Mouse (Mus musculus): ENCODE results near the gene Timp3.

DNA sequence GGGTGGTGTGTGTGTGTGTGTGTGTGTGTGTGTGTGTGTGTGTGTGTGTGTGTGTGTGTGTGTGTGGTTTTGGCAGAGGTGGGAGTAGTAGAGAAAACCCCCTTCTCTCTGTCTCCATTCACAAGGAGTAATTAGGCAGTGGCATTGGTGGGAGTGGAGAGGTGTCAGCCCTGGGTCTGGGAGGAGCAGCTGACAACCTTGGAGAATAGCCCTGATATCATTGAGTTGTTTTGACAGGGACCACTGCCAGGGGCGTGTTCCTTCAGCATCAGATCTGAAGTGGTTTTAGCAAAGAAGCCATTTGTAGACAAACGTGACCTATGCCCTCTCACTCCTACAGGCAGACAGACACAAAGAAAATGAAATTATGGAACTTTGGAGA, 3.3 kb downstream of the Timp3 start:
- no peak for TF ChIP-seq UBTF (IDR thresholded peaks at IDR 0.05; ENCODE audit: borderline replicate concordance, insufficient read depth, low read depth, low read length)
- TF ChIP-seq CTCF (IDR thresholded peaks at IDR 0.05 in 2 of 3, conservative IDR thresholded peaks at IDR 0.05 in 1 of 3; ENCODE audit: control insufficient read depth in 1 of 3, insufficient read depth in 1 of 3, low read depth in 2 of 3, low read length in 3 of 3, poor library complexity in 1 of 3, severe bottlenecking in 1 of 3): no peak
- TF ChIP-seq CHD2 (IDR thresholded peaks at IDR 0.05; ENCODE audit: low read length): no peak
- no peak for TF ChIP-seq E2F4 (IDR thresholded peaks at IDR 0.05; ENCODE audit: borderline replicate concordance, low read depth, low read length)
- TF ChIP-seq POLR2AphosphoS5 (IDR thresholded peaks at IDR 0.05; ENCODE audit: borderline replicate concordance, low read depth, low read length): no peak
- TF ChIP-seq POLR2A (IDR thresholded peaks at IDR 0.05; ENCODE audit: control insufficient read depth in 1 of 2, insufficient read depth in 1 of 2, low read depth in 1 of 2, low read length in 2 of 2, poor library complexity in 1 of 2): no peak
- no peak for TF ChIP-seq MEF2A (IDR thresholded peaks at IDR 0.05; ENCODE audit: extremely low read depth, insufficient replicate concordance, low read depth, low read length, poor library complexity, severe bottlenecking)
- TF ChIP-seq ZNF384 (IDR thresholded peaks at IDR 0.05; ENCODE audit: low read depth, low read length): no peak
- TF ChIP-seq POLR2AphosphoS2 (IDR thresholded peaks at IDR 0.05; ENCODE audit: low read length): no peak
- TF ChIP-seq EP300 (IDR thresholded peaks at IDR 0.05; ENCODE audit: low read depth in 1 of 2, low read length in 2 of 2): no peak
- TF ChIP-seq SMC3 (IDR thresholded peaks at IDR 0.05; ENCODE audit: low read depth, low read length): no peak

Data from MEL (cell line).